Mouse (Mus musculus) naive thymus-derived CD4-positive, alpha-beta T cell, adult 2 months (primary cell): Measurements from ENCODE around the gene Tmem199.
"Not testable (repeated sequence)": the region's sequence is repeated elsewhere in the genome, so short reads cannot be mapped to it uniquely, and the experiment has no call there.

Experiments used
- DNase-seq: peaks from one replicate; pipeline ENCODE4 v3.0.0-alpha.2; 2011; ENCODE audit warnings: low read depth

The Tmem199 gene

GRCm38 (mm10) chr11:78512025-78512957, at the start of gene Tmem199, which contains the start of gene Poldip2:
Tmem199 (minus strand) TSS chr11:78512172.
Poldip2 (plus strand) TSS chr11:78512193.
- peak; percentile 94 for DNase-seq

- peak; percentile 82 for DNase-seq
Measured at GRCm38 (mm10) chr11:78560447-78560846, 48.5 kb upstream of the Tmem199 start.

- no peak for DNase-seq
Measured at GRCm38 (mm10) chr11:78557241-78557640, 45.3 kb upstream of the Tmem199 start.

DNA sequence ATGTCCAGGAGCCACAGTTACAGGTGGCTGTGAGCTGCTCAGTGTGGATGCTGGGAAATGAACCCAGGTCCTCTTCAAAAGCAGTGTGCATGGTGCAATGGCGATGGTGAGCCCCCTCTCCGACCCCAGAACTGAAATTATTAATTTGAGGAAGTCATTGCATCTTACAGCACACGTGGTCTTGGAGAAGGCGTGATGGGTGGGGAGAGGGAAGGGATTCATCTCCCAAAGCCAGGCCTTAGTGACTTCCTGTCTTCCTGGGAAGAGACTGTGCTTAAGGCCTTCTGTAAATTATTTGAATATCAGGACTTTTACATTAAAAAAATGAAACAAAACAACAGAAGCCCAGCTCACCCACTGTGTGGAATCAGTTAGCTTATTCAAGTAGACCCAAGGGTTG, 44.1 kb upstream of the Tmem199 start:
- DNase-seq = no peak

DNA sequence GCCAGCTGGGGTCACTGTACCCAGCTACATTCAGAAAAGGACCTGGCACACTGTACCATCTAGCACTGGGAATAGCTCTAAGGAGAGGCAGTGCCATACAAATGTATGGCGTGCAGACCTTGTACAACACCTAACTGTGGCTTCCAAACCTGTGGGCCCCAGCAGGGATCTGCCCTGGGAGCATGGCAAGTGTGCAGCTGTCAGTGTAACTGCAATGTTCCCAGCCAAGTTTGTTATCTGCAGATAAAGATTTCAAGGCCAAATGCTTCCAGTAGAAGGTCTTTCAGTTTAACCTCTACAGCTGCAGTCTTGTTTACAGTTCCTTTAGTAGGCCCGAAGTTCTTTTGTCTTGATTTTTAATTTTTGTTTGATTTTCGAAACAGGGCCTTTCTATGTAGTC, 43.7 kb upstream of the Tmem199 start:
- DNase-seq = no peak

GRCm38 (mm10) chr11:78551059-78551398, 39.1 kb upstream of the Tmem199 start:
- no peak for DNase-seq

DNA sequence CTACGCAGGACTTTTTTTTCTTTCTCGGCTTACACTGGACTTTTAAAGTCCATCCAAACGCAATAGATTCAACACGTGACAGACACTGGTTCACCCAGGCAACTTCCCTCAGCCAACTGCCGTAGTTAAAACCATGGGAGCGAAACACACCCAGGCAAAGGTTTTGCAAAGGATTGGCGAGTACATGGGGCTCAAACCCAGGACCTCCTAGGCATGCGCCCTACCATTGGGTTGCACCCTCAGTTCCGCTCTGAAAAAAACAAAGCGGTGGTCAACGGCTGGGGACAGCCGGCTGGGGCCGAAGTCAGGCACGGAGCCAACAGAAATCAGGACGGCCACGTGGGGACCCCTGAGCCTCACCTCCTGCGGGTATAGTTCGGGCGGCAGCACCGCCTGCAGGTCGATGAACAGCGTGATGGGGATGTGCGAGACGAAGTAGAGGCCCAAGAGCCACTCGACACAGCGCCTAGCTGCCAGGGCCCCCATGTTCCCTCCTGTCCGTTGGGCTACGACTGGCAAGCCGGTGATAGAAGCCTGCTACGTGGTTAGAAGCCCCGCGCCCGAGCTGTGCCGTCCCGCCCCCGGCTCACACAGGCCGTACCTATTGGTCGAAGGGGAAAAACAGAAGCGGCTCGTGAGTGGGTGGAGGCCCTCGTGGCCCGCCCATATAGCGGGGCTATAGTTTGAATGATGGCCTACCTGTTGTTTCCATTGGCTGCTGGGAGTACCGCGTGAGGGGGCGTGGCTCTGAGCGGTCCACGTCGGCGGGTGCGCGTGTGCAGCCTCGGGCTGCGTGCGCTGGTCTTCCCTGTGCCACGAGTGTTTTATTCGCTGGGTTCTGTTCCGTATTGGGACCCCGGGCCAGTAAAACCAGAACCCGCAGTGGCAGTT, 38.4 kb upstream of the Tmem199 start, which contains the start of gene Tmem97:
Gene Tmem97 (minus strand): TSS at position 610 of the 891 bp plus-strand sequence.
- peak; percentile 96 for DNase-seq

- peak; percentile 42 for DNase-seq
Measured at GRCm38 (mm10) chr11:78549491-78549987, 37.6 kb upstream of the Tmem199 start.

GRCm38 (mm10) chr11:78547718-78548460, 35.9 kb upstream of the Tmem199 start:
- DNase-seq = no peak

DNA sequence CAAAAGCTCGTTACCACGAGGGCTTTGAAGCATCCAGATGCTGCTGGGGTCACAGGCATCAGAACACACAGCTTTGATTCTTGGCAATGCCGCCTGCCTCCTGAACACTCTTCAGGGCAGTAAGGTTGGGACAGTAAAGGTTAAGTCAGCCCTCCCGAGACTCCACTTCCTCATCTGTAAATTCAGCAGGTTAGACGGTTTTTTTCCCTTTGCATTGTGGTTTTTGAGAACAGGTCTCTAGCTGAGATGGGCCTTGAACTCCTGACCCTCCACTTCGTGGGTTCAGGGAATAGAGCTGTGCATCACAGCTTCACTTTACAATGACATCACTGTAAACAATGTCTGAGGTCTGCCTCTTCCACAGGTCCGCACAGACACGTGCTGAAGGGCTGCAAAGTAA, 33.2 kb upstream of the Tmem199 start:
- DNase-seq = no peak

DNA sequence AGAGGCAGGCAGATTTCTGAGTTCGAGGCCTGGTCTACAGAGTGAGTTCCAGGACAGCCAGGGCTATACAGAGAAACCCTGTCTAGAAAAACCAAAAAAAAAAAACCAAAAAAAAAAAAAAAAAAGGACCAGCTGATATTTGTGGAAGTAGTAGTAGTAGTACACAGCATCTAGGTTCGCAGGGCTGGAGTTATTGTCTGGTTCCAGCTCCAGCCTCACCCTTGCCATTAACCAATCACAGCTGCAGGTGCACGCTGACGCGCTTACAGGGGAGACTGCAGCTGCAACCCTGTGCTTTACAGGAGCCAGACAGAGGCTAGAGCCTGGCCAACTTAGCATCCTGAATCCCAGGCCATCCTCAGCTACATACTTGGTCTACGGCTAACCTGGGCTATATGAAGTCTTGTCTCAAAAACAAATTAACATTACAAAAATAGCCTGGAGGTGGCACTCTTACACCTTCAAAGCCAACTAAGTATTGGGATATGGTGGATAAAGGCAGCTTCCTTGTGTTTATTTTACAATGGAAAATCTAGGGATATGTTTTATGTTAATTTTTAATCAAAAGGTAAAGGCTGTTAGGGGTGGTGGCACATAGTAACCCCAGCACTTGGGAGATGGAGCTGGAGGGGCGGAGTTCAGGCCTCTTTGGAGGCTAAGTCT, 32.6 kb upstream of the Tmem199 start:
- no peak for DNase-seq

- no peak for DNase-seq
Measured at GRCm38 (mm10) chr11:78540358-78540757, 28.4 kb upstream of the Tmem199 start.

- peak; percentile 30 for DNase-seq
Measured at GRCm38 (mm10) chr11:78536690-78537084, 24.7 kb upstream of the Tmem199 start.

DNA sequence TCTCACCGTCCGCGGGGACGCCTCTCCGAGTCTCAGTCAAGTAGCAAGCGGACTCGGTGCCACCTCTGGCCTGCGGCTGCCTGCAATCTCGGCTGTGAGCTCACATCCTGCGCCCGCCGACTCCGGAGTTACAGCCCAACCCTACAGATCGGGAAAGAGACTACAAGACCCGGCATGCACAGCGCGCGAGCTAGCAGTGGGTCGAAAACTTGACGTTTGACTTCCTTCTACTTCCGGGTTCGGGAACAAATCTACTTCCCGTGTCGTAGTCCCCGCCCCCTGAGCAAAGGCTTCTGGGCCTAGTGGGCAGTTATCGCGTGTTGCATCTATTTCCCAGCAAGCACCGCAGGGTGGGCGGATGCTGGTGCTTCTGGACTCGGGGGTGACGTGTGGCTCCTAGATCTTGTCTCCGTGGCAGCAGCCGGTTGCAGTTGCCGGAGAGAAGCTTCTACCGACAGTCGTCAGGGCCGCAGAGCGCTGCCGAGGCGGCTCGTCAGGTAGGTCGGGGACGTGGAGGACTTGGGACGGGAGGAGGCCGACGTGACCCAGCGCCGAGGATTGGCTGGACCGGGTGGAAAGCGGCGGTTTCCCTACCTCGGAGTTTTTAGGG, 24.2 kb upstream of the Tmem199 start, which contains the start of the genes Tnfaip1 and Ift20:
Gene Tnfaip1 (minus strand): TSS at position 253 of the 610 bp plus-strand sequence.
Gene Ift20 (plus strand): TSS at position 282 of the 610 bp plus-strand sequence.
- DNase-seq = peak; percentile 98

- no peak for DNase-seq
Measured at GRCm38 (mm10) chr11:78535376-78536079, 23.6 kb upstream of the Tmem199 start.

DNA sequence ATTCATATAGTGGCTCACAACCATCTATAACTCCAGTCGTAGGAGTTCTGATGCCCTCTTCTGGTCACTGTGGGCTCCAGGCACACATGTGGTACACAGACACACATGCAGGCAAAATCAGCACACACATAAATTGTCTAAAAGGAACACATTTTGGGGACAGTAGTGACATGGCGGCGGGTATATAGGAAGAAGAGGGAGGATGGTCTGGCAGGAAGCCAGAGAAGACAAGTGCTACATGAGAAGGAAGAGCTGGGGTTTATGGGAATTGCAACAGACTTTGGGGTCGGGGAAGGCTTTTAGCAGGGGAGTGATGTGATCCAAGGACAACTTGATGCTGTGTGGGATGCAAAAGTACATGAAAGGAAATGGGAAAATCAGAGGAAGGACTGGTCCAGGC, 22.5 kb upstream of the Tmem199 start:
- peak; percentile 18 for DNase-seq

DNA sequence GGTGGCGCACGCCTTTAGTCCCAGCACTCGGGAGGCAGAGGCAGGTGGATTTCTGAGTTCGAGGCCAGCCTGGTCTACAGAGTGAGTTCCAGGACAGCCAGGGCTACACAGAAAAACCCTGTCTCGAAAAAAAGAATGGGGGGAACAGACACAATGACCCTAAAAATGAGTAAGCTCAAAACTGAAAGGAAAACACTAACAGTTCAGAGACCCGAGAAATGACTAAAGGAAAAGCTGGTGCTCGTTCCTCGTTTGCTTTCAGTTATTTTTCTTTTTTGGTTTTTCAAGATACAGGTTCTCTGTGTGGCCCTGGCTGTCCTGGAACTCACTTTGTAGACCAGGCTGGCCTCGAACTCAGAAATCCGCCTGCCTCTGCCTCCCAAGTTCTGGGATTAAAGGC, 19.5 kb upstream of the Tmem199 start:
- not testable (repeated sequence) for DNase-seq

DNA sequence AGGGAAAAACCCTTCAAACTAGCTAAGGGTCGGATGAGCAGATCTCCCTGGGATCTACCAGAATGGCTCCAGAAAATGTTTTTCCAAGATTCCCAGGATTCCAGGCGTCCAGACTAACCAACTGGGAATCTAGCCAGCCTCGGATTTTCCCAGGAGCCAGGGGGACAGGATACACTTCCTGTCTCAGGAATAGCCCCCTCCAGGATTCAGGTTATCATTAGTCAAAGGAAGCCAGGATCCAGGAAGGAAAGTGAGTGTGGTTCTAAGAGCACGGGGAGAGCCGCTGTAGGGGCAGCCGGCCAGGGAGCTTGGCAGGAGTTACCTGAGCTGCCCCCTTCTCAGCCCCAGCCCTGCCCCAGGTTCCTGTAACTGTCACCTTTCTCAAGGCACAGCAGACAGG, 19.1 kb upstream of the Tmem199 start:
- no peak for DNase-seq

DNA sequence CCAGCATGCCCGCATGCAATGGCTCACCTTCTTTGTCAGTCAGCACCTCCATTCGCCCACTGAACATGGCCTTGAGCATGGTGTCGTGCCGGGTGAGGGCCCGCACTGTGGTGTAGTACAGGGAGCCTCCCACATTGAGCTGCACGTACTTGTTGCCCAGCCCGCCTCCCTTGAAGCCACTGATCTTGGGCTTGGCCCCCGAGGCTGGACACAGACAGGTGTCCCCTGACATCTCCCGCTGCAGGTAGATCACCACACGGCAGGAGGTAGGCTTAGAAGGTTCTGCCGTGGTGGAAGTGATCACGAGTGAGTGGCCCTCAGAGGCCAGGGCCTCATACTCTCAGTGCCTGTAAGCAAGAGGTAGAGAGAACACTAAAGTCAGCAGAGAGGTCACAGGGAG, 18.0 kb upstream of the Tmem199 start:
- no peak for DNase-seq

- DNase-seq = no peak
Measured at GRCm38 (mm10) chr11:78528714-78529113, 16.7 kb upstream of the Tmem199 start.
